Mouse (Mus musculus) liver, embryonic 14.5 days (tissue): ENCODE measurements at regions not wholly inside any gene's neighbourhood (a gene's known extent, or its start where the extent isn't known, plus 50 kb on each side); places are given as distances from the start of the nearest gene placed in this dataset.

Experiments used
- CTCF ChIP-seq: IDR thresholded peaks from 2 replicates; pipeline ENCODE4 v1.5.1; 2016; ENCODE audit warnings: antibody characterized with exemption, low read depth, control low read depth
- EP300 ChIP-seq: IDR thresholded peaks from 2 replicates; pipeline ENCODE4 v1.6.1; 2016; ENCODE audit warnings: antibody characterized with exemption, low read depth

DNA sequence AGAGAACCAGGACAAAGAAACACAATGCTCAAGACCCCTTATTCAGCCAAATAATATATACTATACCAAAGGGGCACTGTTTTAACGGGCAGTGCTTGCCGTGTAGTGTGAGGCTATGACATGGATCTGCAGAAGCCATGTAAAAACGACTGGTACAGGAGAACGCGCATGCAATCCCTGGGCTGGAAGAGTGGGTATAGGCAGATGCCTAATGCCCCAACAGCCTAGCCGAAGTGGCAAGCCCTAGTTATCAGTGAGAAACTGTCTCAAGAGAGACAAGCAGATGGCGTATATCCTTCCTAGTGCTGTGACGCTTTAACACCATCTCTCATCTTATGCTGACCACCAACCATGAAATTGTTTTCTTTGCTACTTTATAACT lies 262.8 kb downstream of the Ankrd50 start:
- no peak for TF ChIP-seq EP300
- TF ChIP-seq CTCF = no peak
